Mouse (Mus musculus) liver, postnatal 0 days (tissue): Measurements from ENCODE around the gene Ptprg. TPM values are rescaled to one million over a fixed set of nuclear protein-coding genes. Genes with fewer than 3 reads are reported as not detected.

Experiments used
- ATAC-seq: fragments of 200-750 bp; cut with Nextera tagmentation; 2 replicates; pipeline ENCODE4 v1.8.0; 2017; ENCODE audit warnings: mild to moderate bottlenecking, moderate library complexity
- DNase-seq: peaks from one replicate; pipeline ENCODE4 v3.0.0-alpha.2; 2016
- H3K27ac ChIP-seq: fragments of 300-500 bp; sonication (generic); 2 replicates; pipeline ENCODE4 v1.5.1; 2014; ENCODE audit warnings: antibody characterized with exemption, moderate library complexity, mild to moderate bottlenecking, low read depth
- H3K27me3 ChIP-seq: fragments of 300-500 bp; sonication (generic); 2 replicates; pipeline ENCODE4 v1.6.1; 2014; ENCODE audit warnings: low read length, control low read depth, mixed read lengths; ENCODE audit not compliant: insufficient read depth
- H3K36me3 ChIP-seq: fragments of 300-500 bp; sonication (generic); replicated peaks from 2 replicates; pipeline ENCODE4 v1.6.1; 2014; ENCODE audit warnings: mild to moderate bottlenecking, control low read depth, low read length, moderate library complexity, mixed read lengths; ENCODE audit not compliant: insufficient read depth
- H3K4me1 ChIP-seq: fragments of 300-500 bp; sonication (generic); 2 replicates; pipeline ENCODE4 v1.6.1; 2014; ENCODE audit warnings: antibody characterized with exemption, mild to moderate bottlenecking, control low read depth; ENCODE audit not compliant: insufficient read depth
- H3K4me2 ChIP-seq: fragments of 300-500 bp; sonication (generic); 2 replicates; pipeline ENCODE4 v1.6.1; 2014; ENCODE audit warnings: low read depth, mild to moderate bottlenecking, low read length, moderate library complexity, mixed read lengths
- H3K4me3 ChIP-seq: fragments of 300-500 bp; sonication (generic); 2 replicates; pipeline ENCODE4 v1.5.1; 2014; ENCODE audit warnings: low read depth, low read length
- H3K9ac ChIP-seq: fragments of 300-500 bp; sonication (generic); replicated peaks from 2 replicates; pipeline ENCODE4 v1.6.1; 2014; ENCODE audit warnings: mild to moderate bottlenecking, moderate library complexity
- H3K9me3 ChIP-seq: fragments of 300-500 bp; sonication (generic); 2 replicates; pipeline ENCODE4 v1.6.1; 2016; ENCODE audit warnings: mild to moderate bottlenecking, control low read depth, low read length, mixed read lengths
- CTCF ChIP-seq: sonication (generic); IDR thresholded peaks from 2 replicates; pipeline ENCODE4 v1.5.1; 2016; ENCODE audit warnings: antibody characterized with exemption, low read depth
- EP300 ChIP-seq: IDR thresholded peaks from 2 replicates; pipeline ENCODE4 v1.6.1; 2016; ENCODE audit warnings: antibody characterized with exemption, low read depth, mild to moderate bottlenecking
- WGBS: fragments of 180-500 bp; shearing (Covaris S2); extraction: QIAGEN DNeasy Blood & Tissue Kit; methylation state at CpG from one replicate; pipeline ENCODE4 v1.1.7; 2014; ENCODE audit not compliant: insufficient replicate concordance; 5-methylcytosine and 5-hydroxymethylcytosine counted together
- polyA plus RNA-seq: library from polyadenylated mRNA; unstranded; fragments of >200 nt; fragmentation: Nextera tagmentation; extraction: Ambion mirVana; gene quantifications from 2 replicates; pipeline ENCODE4 v1.2.1, GENCODE M21; 2015

Ptprg gene
- polyA plus RNA-seq, 1 experiment from 2014 or later = 2.7 TPM

- 85% methylated on average over 7 of the region's 7 CpGs for WGBS
- Histone ChIP-seq H3K9me3 (no peaks in the 10 kb centered on the region), H3K27ac (no peak overlapping the region), H3K4me1 (no peaks in the 10 kb centered on the region), H3K9ac (no peak overlapping the region), H3K27me3 (no peaks in the 10 kb centered on the region), H3K36me3 (no peaks in the 10 kb centered on the region), H3K4me2 (no peak overlapping the region), H3K4me3 (no peak overlapping the region)
- ATAC-seq (no peak), DNase-seq (no peak)
- TF ChIP-seq CTCF = no peak
- no peak for TF ChIP-seq EP300
Measured at GRCm38 (mm10) chr14:11723876-11724275, 170.5 kb downstream of the Ptprg start.

- TF ChIP-seq EP300 (no peak), CTCF (no peak)
- ATAC-seq = no peak
- no peak for DNase-seq
- H3K27ac ChIP-seq = no peak overlapping the region
- H3K27me3 ChIP-seq = no peaks in the 10 kb centered on the region
- no peak overlapping the region for H3K9ac ChIP-seq
- no peaks in the 10 kb centered on the region for H3K9me3 ChIP-seq
- H3K36me3 ChIP-seq = no peaks in the 10 kb centered on the region
- 42% methylated on average over 7 of the region's 7 CpGs for WGBS
- no peak overlapping the region for H3K4me3 ChIP-seq
- no peaks in the 10 kb centered on the region for H3K4me1 ChIP-seq
- no peak overlapping the region for H3K4me2 ChIP-seq
Measured at GRCm38 (mm10) chr14:11731223-11731920, 178.0 kb downstream of the Ptprg start.

DNA sequence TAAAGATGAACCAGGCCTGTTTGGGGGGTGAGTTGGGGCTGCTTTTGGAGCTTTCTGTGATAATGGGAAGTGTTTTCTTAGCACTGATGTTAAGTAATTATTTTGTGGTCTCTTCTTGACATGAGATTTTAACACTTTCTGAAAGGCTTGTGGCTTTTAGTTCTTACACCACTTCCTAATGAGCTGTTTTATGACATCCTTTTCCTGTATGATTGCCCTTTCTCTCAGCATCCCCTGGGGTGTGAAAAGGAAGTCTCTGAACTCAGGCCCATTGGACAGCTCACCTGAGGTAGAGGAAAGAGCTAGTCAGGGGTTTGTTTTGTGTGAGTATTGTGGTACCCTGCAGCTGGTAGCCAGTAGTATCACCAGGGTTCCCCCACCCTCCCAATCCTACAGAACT, 179.0 kb downstream of the Ptprg start:
- H3K9ac ChIP-seq = no peak overlapping the region
- H3K36me3 ChIP-seq = no peaks in the 10 kb centered on the region
- H3K4me3 ChIP-seq = no peak overlapping the region
- TF ChIP-seq CTCF (no peak), EP300 (no peak)
- no peaks in the 10 kb centered on the region for H3K4me1 ChIP-seq
- H3K9me3 ChIP-seq = no peaks in the 10 kb centered on the region
- DNase-seq (no peak), ATAC-seq (no peak)
- no peak overlapping the region for H3K4me2 ChIP-seq
- no peaks in the 10 kb centered on the region for H3K27me3 ChIP-seq
- no peak overlapping the region for H3K27ac ChIP-seq

- Histone ChIP-seq H3K27ac (no peak overlapping the region), H3K4me3 (no peak overlapping the region), H3K27me3 (no peaks in the 10 kb centered on the region), H3K36me3 (no peaks in the 10 kb centered on the region), H3K9ac (no peak overlapping the region), H3K4me2 (no peak overlapping the region), H3K4me1 (no peaks in the 10 kb centered on the region), H3K9me3 (no peaks in the 10 kb centered on the region)
- WGBS = 75% methylated on average over 1 of the region's 1 CpGs
- TF ChIP-seq CTCF (no peak), EP300 (no peak)
- DNase-seq = no peak
- ATAC-seq = no peak
Measured at GRCm38 (mm10) chr14:11743726-11744125, 190.4 kb downstream of the Ptprg start.

DNA sequence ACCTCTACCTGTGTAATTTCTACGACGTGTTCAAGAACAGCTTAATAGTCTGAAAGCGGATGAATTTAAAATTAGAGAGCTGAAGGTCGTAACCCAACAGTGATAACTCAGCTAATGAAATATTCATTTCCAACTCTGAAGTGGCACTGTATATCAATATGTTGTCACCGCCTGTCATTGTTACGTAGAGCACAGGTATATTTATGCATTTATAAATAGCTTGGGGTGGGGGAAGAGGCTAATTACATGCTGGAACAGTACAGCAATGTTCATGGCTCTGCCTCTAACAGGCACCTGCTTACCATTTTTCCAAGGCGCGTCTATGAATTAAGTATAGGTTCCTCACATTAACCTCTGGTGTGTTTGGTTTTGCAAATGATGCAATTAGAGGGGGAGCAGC, 199.3 kb downstream of the Ptprg start:
- Histone ChIP-seq H3K9me3 (no peaks in the 10 kb centered on the region), H3K4me1 (no peaks in the 10 kb centered on the region), H3K9ac (no peak overlapping the region), H3K27me3 (no peaks in the 10 kb centered on the region), H3K36me3 (no peaks in the 10 kb centered on the region), H3K4me3 (no peak overlapping the region), H3K4me2 (no peak overlapping the region), H3K27ac (no peak overlapping the region)
- ATAC-seq (no peak), DNase-seq (no peak)
- 81% methylated on average over 8 of the region's 8 CpGs for WGBS
- no peak for TF ChIP-seq EP300

GRCm38 (mm10) chr14:11754656-11755055, 201.3 kb downstream of the Ptprg start:
- H3K4me3 ChIP-seq = no peak overlapping the region
- no peak for TF ChIP-seq EP300
- no peak for TF ChIP-seq CTCF
- ATAC-seq = no peak
- H3K4me2 ChIP-seq = no peak overlapping the region
- H3K4me1 ChIP-seq = no peaks in the 10 kb centered on the region
- H3K9ac ChIP-seq = no peak overlapping the region
- WGBS = 59% methylated on average over 4 of the region's 4 CpGs
- DNase-seq = no peak
- H3K27me3 ChIP-seq = no peaks in the 10 kb centered on the region
- no peaks in the 10 kb centered on the region for H3K9me3 ChIP-seq
- H3K36me3 ChIP-seq = no peaks in the 10 kb centered on the region
- no peak overlapping the region for H3K27ac ChIP-seq

DNA sequence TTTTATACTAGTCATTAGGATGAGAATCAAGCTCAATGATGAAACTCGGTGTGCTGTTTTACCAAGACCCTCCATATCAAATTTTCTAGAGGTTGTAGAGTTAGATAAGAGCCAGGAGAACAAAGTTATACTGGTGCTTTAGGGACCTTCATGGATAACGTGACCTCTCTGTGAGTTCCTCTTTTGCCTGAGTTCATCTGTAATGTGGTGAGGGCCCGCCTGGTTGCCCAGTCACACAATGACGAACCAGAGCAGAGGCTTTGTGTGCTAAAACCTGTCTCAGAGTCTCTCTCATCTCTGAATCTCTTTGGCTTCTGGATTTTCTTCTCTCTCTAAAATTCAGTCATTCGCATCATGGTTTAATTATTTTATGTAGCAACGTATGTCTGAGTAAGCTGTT, 204.9 kb downstream of the Ptprg start:
- no peak overlapping the region for H3K9ac ChIP-seq
- no peak overlapping the region for H3K4me2 ChIP-seq
- no peaks in the 10 kb centered on the region for H3K4me1 ChIP-seq
- TF ChIP-seq CTCF = no peak
- TF ChIP-seq EP300 = no peak
- H3K4me3 ChIP-seq = no peak overlapping the region
- ATAC-seq (no peak), DNase-seq (no peak)
- no peaks in the 10 kb centered on the region for H3K36me3 ChIP-seq
- H3K27me3 ChIP-seq = no peaks in the 10 kb centered on the region
- H3K27ac ChIP-seq = no peak overlapping the region
- 63% methylated on average over 6 of the region's 6 CpGs for WGBS
- H3K9me3 ChIP-seq = no peaks in the 10 kb centered on the region
